Mouse (Mus musculus) embryonic facial prominence, embryonic 15.5 days (tissue): Measurements from ENCODE around the gene Magohb. TPM values are rescaled to one million over a fixed set of nuclear protein-coding genes. Genes with fewer than 3 reads are reported as not detected.
"Not testable (repeated sequence)": the region's sequence is repeated elsewhere in the genome, so short reads cannot be mapped to it uniquely, and the experiment has no call there.

Experiments
- ATAC-seq: fragments of 200-750 bp; cut with Nextera tagmentation; 2 replicates; pipeline ENCODE4 v1.8.0; 2017; ENCODE audit warnings: low read depth, moderate TSS enrichment; ENCODE audit not compliant: insufficient number of reproducible peaks, low FRiP score, low TSS enrichment
- H3K27ac ChIP-seq: fragments of 300-500 bp; sonication (generic); replicated peaks from 2 replicates; pipeline ENCODE4 v1.5.1; 2015; ENCODE audit warnings: mild to moderate bottlenecking, inconsistent platforms
- H3K27me3 ChIP-seq: fragments of 300-500 bp; sonication (generic); 2 replicates; pipeline ENCODE4 v1.6.1; 2015; ENCODE audit warnings: inconsistent platforms
- H3K36me3 ChIP-seq: fragments of 300-500 bp; sonication (generic); 2 replicates; pipeline ENCODE4 v1.6.1; 2015; ENCODE audit warnings: mild to moderate bottlenecking, inconsistent platforms
- H3K4me1 ChIP-seq: fragments of 300-500 bp; sonication (generic); 2 replicates; pipeline ENCODE4 v1.6.1; 2015; ENCODE audit warnings: inconsistent platforms
- H3K4me2 ChIP-seq: fragments of 300-500 bp; sonication (generic); replicated peaks from 2 replicates; pipeline ENCODE4 v1.6.1; 2015; ENCODE audit warnings: mild to moderate bottlenecking, inconsistent platforms
- H3K4me3 ChIP-seq: fragments of 300-500 bp; sonication (generic); replicated peaks from 2 replicates; pipeline ENCODE4 v1.5.1; 2015; ENCODE audit warnings: mild to moderate bottlenecking, inconsistent platforms
- H3K9ac ChIP-seq: fragments of 300-500 bp; sonication (generic); 2 replicates; pipeline ENCODE4 v1.6.1; 2015; ENCODE audit warnings: inconsistent platforms
- H3K9me3 ChIP-seq: fragments of 300-500 bp; sonication (generic); replicated peaks from 2 replicates; pipeline ENCODE4 v1.6.1; 2016; ENCODE audit warnings: inconsistent platforms
- WGBS: fragments of 180-500 bp; shearing (Covaris S2); methylation state at CpG from one replicate; pipeline ENCODE4 v1.1.7; 2015; 5-methylcytosine and 5-hydroxymethylcytosine counted together
- polyA plus RNA-seq: library from polyadenylated mRNA; unstranded; fragments of >200 nt; fragmentation: Nextera tagmentation; extraction: Ambion mirVana; gene quantifications from 2 replicates; pipeline ENCODE4 v1.2.1, GENCODE M21; 2015

Magohb gene
- polyA plus RNA-seq, 1 experiment from 2014 or later: 46.3 TPM

DNA sequence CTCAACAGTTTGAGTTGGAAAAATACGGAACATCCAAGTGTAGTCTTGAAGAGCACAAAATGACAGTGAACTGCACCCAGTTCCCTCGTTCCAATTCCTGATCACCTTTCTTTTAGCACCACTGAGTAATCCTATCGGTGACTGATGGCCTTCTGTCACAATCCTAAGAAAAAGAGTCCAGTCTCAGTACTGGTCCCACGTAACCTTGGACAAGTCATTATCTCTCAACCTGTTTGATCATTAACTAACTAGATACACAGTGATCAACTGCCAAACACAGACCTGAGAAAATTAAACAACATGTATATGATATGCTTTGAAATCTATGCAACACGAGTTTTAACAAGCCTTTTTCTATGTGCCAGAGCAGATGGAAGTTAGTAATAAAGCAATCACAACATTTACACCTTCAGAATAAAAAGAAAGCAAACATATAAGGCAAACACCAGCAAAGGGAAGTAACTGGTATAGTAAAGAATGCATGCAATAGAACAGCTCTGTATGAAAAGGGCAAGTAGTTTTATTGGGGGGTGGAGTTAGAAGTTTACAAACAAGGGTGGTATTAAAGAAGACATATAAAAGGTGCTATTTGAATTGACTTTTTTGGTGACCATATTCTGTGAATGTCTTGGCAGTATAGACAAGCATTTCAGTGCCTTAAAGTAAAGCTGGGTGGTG is 1.5 kb upstream of the Magohb start:
- ATAC-seq: no peak
- no peak overlapping the region for H3K4me2 ChIP-seq
- WGBS: 82% methylated on average over 5 of the region's 5 CpGs
- H3K27ac ChIP-seq: no peak overlapping the region
- 0 out of 2 replicates have a peak, but pooled peaks cover 7% of the 10 kb centered on the region for H3K4me1 ChIP-seq
- no peak overlapping the region for H3K9ac ChIP-seq
- no peaks in the 10 kb centered on the region for H3K27me3 ChIP-seq
- no peak overlapping the region for H3K4me3 ChIP-seq
- H3K36me3 ChIP-seq: no peaks in the 10 kb centered on the region
- H3K9me3 ChIP-seq: no peaks in the 10 kb centered on the region

DNA sequence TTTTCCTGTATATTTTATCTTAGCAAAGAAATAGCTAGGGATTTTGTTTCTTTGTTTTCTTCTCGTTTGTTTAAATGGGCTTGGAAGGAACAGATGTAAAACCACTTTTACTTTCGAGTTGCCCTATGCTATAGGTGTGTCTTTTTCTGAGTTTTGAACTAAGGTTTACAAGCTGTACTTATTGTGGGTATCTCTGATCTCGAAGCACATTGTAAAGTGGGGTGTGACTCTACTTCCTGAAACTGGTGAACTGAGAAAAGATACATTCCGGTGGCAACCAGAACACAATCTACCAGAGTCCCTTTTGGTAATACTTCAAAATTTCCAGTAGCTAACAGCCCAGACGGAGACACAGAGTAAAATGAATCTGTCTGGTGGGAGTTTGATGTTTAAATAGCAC is 872 bp upstream of the Magohb start:
- H3K36me3 ChIP-seq: no peaks in the 10 kb centered on the region
- 81% methylated on average over 5 of the region's 5 CpGs for WGBS
- no peaks in the 10 kb centered on the region for H3K9me3 ChIP-seq
- H3K27me3 ChIP-seq: no peaks in the 10 kb centered on the region
- H3K9ac ChIP-seq: no peak overlapping the region
- H3K4me3 ChIP-seq: no peak overlapping the region
- no peak overlapping the region for H3K4me2 ChIP-seq
- H3K4me1 ChIP-seq: 0 out of 2 replicates have a peak, but pooled peaks cover 7% of the 10 kb centered on the region
- no peak for ATAC-seq
- H3K27ac ChIP-seq: no peak overlapping the region

DNA sequence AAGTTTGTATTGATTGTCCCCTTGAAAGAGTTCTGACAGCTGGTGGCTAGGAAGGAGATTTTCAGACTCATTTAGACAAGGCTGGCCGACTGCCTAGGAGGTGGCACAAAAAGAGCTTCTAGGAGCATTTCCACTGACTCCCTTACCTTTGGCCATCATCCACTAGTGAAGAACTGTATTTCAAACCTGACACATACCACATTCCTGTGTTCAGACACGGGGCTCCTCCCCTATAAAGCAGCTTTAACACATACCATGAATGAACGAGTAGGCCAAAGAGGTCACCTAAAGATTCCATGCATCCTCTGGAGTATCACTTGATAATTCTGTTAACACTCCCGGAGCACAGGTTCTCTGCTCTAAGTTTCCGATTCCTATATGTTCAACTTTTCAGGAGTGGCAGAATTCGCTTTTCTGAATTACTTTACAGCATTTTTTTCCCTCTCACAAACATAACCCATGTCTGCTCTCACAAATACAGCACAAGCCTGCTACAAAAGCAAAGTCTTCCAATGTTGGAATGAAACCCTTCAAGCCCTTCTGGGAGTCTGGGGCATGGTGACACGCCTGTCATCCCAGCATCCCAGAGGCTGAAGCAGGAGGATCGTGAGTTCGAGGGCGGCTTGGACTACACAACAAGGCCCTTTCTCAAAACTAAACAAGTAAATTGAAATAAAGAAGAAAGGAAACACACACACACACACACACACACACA is 611 bp downstream of the Magohb start:
- WGBS: 15% methylated on average over 10 of the region's 10 CpGs
- Histone ChIP-seq H3K36me3 (peaks cover 5% of the 10 kb centered on the region; the same call in 1 of the 2 replicates), H3K4me1 (0 out of 2 replicates have a peak, but pooled peaks cover 7% of the 10 kb centered on the region), H3K4me2 (peak overlapping the region; percentile 59), H3K27me3 (no peaks in the 10 kb centered on the region), H3K4me3 (peak overlapping the region; percentile 72), H3K9me3 (no peaks in the 10 kb centered on the region), H3K27ac (peak overlapping the region; percentile 68), H3K9ac (peak overlapping the region; percentile 58)
- 0 out of 2 replicates have a peak, but pooled peaks have one; percentile 5 for ATAC-seq

DNA sequence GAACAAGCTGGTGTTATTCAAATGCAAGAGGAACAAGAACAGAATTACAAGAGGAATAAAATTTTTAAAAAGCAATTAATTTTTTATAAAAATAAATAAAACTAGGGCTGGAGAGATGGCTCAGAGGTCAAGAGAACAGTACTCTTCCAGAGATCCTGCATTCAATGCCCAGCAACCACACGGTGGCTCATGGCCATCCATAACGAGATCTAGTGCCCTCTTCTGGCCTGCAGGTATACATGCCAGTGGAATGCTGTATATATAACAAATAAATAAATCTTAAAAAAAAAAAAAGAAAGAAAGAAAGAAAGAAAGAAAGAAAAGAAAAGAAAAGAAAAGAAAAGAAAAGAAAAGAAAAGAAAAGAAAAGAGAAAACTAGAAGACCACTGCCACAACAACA is 2.6 kb downstream of the Magohb start:
- Histone ChIP-seq H3K27me3 (no peaks in the 10 kb centered on the region), H3K4me3 (no peak overlapping the region), H3K9me3 (no peaks in the 10 kb centered on the region), H3K27ac (no peak overlapping the region), H3K9ac (no peak overlapping the region), H3K36me3 (peaks cover 14% of the 10 kb centered on the region), H3K4me2 (no peak overlapping the region), H3K4me1 (0 out of 2 replicates have a peak, but pooled peaks cover 7% of the 10 kb centered on the region)
- ATAC-seq: no peak
- WGBS: 17% methylated on average over 2 of the region's 2 CpGs

DNA sequence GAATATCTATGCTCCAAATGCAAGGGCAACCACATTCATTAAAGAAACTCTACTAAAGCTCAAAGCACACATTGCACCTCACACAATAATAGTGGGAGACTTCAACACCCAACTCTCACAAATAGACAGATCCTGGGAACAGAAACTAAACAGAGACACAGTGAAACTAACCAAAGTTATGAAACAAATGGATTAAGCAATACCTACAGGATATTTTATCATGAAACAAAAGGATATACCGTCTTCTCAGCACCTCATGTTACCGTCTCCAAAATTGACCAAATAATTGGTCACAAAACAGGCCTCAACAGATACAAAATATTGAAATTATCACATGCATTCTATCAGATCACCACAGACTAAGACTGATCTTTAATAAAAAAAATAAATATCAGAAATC is 14.9 kb downstream of the Magohb start:
- not testable (repeated sequence) for H3K27ac ChIP-seq, ATAC-seq, H3K4me2 ChIP-seq, H3K4me3 ChIP-seq, H3K9ac ChIP-seq, H3K27me3 ChIP-seq, H3K9me3 ChIP-seq, H3K4me1 ChIP-seq, H3K36me3 ChIP-seq
- WGBS: 93% methylated on average over 2 of the region's 2 CpGs

DNA sequence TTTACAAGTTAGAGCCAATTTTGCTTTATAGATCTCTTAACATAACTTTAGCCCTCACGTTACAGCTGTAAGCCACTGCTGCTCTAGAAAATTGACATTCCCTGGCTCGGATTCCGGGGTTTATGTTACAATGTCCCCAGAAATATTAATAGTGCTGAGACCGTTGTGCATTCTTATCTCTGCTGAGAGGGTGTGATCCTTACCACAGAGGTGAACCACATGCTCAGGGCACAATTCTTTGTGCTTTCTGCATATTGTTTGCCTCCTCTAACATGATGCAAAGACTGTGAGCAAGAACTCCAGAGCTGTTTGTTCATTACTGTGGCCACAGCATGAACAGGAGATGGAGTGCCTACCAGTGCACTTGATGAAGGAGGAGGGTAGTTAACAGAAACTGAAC is 16.4 kb downstream of the Magohb start:
- no peak overlapping the region for H3K4me2 ChIP-seq
- no peak overlapping the region for H3K27ac ChIP-seq
- WGBS: 73% methylated on average over 4 of the region's 4 CpGs
- no peak overlapping the region for H3K4me3 ChIP-seq
- H3K9me3 ChIP-seq: no peaks in the 10 kb centered on the region
- no peak overlapping the region for H3K9ac ChIP-seq
- peaks cover 2% of the 10 kb centered on the region for H3K36me3 ChIP-seq
- ATAC-seq: no peak
- H3K4me1 ChIP-seq: no peaks in the 10 kb centered on the region
- H3K27me3 ChIP-seq: no peaks in the 10 kb centered on the region

DNA sequence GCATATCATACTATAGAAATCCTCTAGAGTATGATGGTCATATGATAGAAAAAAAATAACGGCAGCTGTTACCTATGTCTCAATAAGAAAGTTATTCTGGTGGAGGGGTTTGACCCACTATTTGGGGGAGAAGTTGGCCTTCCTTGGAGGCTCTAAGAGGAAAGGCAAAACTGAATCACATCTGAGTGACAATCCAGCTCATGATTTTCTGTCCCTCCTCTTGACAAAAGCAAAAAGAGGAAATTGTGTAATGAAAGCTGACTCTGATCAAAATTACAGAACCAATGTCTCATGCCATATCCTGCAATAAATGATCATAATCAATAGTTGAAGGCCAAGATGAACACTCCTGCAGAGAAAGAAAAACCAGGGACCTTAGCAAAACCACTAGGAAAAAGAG is 20.7 kb downstream of the Magohb start:
- Histone ChIP-seq H3K9ac (no peak overlapping the region), H3K27ac (no peak overlapping the region), H3K4me3 (no peak overlapping the region), H3K9me3 (no peaks in the 10 kb centered on the region), H3K27me3 (no peaks in the 10 kb centered on the region), H3K36me3 (no peaks in the 10 kb centered on the region), H3K4me2 (no peak overlapping the region), H3K4me1 (no peaks in the 10 kb centered on the region)
- 86% methylated on average over 1 of the region's 1 CpGs for whole genome bisulfite sequencing
- no peak for ATAC-seq

DNA sequence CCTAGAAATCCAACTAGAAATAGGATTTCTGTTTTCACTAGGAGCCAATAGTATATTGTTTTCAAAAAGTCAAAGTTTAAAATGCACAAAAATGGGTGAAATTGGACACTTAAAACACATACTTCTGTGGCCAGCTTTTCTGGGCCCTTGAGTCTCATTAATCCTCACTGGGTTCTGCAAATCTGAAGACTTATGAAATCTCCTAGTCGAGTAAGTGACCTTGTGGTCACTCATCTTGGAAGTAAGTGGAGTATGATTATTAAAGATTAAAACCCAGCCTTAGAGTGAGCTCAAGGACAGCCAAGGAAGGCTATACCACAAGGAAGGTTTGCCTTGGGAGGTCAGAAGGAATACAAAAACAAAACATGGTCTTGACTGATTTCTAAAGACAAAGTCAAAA is 22.7 kb downstream of the Magohb start:
- Histone ChIP-seq H3K27me3 (no peaks in the 10 kb centered on the region), H3K27ac (no peak overlapping the region), H3K9ac (no peak overlapping the region), H3K36me3 (no peaks in the 10 kb centered on the region), H3K9me3 (no peaks in the 10 kb centered on the region), H3K4me1 (no peaks in the 10 kb centered on the region), H3K4me3 (no peak overlapping the region), H3K4me2 (no peak overlapping the region)
- WGBS: 56% methylated on average over 1 of the region's 1 CpGs
- ATAC-seq: no peak

DNA sequence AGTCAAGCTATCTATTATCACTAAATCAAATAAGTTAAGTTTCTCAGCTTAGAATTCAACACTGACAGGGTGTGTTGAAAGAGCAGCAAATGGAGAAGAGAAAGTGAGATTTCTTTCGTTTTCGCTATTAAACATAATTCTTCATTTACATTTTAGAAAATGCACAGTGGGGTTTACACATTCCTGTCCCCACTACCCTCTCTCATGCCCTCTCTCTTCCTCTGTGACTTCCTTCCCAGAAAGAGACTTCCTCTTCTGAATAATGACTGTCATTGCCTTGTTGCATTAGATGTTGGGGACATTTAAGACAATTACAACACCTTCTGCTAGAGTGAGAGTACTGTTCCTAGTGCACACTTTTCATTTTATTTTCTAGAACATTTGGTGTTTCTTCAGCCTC is 23.4 kb downstream of the Magohb start:
- Histone ChIP-seq H3K9me3 (no peaks in the 10 kb centered on the region), H3K27ac (no peak overlapping the region), H3K4me1 (no peaks in the 10 kb centered on the region), H3K4me2 (no peak overlapping the region), H3K9ac (no peak overlapping the region), H3K36me3 (no peaks in the 10 kb centered on the region), H3K4me3 (no peak overlapping the region), H3K27me3 (no peaks in the 10 kb centered on the region)
- WGBS: 89% methylated on average over 2 of the region's 2 CpGs
- ATAC-seq: no peak

DNA sequence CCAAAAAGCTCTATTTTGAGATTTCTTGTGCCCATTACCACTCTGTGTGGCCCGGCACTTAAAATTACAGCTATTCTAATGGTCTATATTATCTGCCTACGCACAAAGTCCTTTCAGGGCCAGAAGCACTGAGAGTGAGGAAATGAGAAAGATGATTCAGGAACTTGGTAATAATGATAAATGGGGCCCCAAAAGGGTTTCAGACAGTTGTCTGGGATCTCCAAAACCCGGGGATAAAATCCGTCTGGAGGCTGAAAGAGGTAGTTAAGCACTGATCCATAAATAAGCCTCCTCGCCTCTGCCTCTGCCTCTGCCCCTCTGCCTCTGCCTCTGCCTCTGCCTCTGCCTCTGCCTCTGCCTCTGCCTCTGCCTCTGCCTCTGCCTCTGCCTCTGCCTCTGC is 28.9 kb downstream of the Magohb start:
- ATAC-seq: no peak
- Histone ChIP-seq H3K4me2 (no peak overlapping the region), H3K36me3 (no peaks in the 10 kb centered on the region), H3K27me3 (no peaks in the 10 kb centered on the region), H3K4me3 (no peak overlapping the region), H3K27ac (no peak overlapping the region), H3K9me3 (no peaks in the 10 kb centered on the region), H3K4me1 (no peaks in the 10 kb centered on the region), H3K9ac (no peak overlapping the region)
- 83% methylated on average over 5 of the region's 5 CpGs for WGBS

DNA sequence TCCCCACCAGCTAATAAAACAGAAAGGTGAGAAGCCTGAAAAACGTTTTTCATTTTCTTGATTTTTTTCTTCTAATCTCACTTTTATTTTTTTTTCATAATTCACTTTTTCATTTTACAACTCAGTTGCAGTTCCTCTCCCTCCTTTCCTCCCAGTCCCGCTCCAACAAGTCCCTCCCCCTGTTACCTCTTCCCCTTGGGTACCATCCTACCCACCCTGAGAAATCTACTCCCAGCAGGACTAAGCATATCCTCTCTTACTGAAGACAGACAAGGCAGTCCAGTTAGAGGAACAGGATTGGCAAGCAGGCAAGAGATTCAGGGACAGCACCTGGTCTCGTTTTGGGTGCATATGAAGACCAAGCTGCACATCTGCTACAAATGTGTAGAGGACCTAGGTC is 30.3 kb downstream of the Magohb start:
- Histone ChIP-seq H3K36me3 (no peaks in the 10 kb centered on the region), H3K4me3 (no peak overlapping the region), H3K4me2 (no peak overlapping the region), H3K9me3 (no peaks in the 10 kb centered on the region), H3K27ac (no peak overlapping the region), H3K9ac (no peak overlapping the region), H3K27me3 (no peaks in the 10 kb centered on the region), H3K4me1 (no peaks in the 10 kb centered on the region)
- WGBS: 50% methylated on average over 3 of the region's 3 CpGs
- ATAC-seq: no peak

DNA sequence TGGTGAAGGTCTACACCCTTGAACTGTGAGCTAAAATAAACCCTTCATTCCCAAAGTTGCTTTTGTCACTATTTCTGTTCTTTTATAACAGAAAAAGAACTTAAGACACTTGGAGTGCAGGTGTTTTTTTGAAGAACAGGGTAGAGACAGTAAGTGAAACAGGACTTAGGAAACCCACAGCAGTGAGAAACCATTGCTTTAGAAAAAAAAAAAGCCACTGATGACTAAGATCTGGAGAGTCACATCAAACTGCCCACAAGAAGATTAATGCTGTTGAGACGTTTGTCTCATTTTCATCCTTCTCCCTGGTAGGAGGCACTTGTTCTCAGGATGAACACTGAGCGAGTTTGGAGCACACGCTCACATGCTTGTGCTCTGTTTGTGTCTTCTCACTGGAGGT is 31.0 kb downstream of the Magohb start:
- H3K4me3 ChIP-seq: no peak overlapping the region
- no peak overlapping the region for H3K27ac ChIP-seq
- H3K4me1 ChIP-seq: no peaks in the 10 kb centered on the region
- H3K36me3 ChIP-seq: no peaks in the 10 kb centered on the region
- no peaks in the 10 kb centered on the region for H3K9me3 ChIP-seq
- H3K4me2 ChIP-seq: no peak overlapping the region
- no peak overlapping the region for H3K9ac ChIP-seq
- 78% methylated on average over 3 of the region's 3 CpGs for WGBS
- no peaks in the 10 kb centered on the region for H3K27me3 ChIP-seq
- no peak for ATAC-seq
